In the genomic region with DNA sequence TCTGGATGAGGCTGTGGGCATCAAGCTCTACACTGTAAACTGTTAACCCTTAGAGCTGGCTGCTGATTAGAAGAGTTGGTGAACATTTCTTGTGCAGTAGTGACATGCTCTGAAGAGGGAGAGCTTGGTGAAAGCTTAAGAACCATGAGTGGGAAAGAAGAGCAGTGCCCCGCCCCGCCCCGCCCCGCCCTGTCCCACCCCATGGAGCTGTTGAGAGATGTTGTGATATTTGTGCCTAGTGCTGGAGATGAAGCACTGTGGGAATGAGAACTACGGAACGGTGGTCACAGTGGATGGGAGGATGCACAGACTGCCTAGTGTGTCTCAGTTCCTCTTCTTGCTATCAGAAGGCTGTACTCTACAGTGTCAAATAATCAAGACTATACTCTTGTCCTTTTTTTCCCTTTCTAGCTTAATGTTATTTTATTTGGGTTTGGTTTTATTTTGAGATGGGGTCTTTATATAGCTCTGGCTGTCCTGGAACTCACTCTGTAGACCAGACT, we compare ENCODE assay signal across 14 mouse cellular contexts.
"Had no signal": no experiment of that assay in that cellular context is flagged by ENCODE, and none has a peak within 500 bp of the region (broad histone marks: within the 10 kb centered on the region; RNA-seq: fewer than 3 reads in every experiment).

No protein-coding gene starts in this region.

- H3K9me3 ChIP-seq: limb, embryonic 15.5 days; lung, embryonic 15.5 days; midbrain, embryonic 13.5 days; neural tube, embryonic 15.5 days had no signal

- H3K36me3 ChIP-seq: lung, embryonic 15.5 days; midbrain, embryonic 13.5 days; neural tube, embryonic 15.5 days had no signal

- H3K27ac ChIP-seq: limb, embryonic 15.5 days; lung, embryonic 15.5 days; macrophage; midbrain, embryonic 13.5 days; neural tube, embryonic 15.5 days had no signal

- H3K4me3 ChIP-seq: limb, embryonic 15.5 days; lung, embryonic 15.5 days; midbrain, embryonic 13.5 days; myocyte; neural tube, embryonic 15.5 days had no signal

- DNase-seq: kidney, adult 8-10 months; kidney, postnatal 25 days; lung, postnatal 14 days; right cerebral cortex, adult 18-20 months; right cerebral cortex, postnatal 25 days; thymus, adult 18-20 months; thymus, postnatal 14 days had no signal

- H3K27me3 ChIP-seq: limb, embryonic 15.5 days; lung, embryonic 15.5 days; midbrain, embryonic 13.5 days; neural tube, embryonic 15.5 days had no signal

- ATAC-seq: intestine, postnatal 0 days; midbrain, embryonic 13.5 days had no signal

- H3K4me1 ChIP-seq: limb, embryonic 15.5 days; lung, embryonic 15.5 days; midbrain, embryonic 13.5 days had no signal

- H3K9ac ChIP-seq: limb, embryonic 15.5 days; lung, embryonic 15.5 days; midbrain, embryonic 13.5 days; neural tube, embryonic 15.5 days had no signal

- H3K4me2 ChIP-seq: limb, embryonic 15.5 days; lung, embryonic 15.5 days; midbrain, embryonic 13.5 days; neural tube, embryonic 15.5 days had no signal
